Mouse (Mus musculus) spleen, postnatal 36 days (tissue): Measurements from ENCODE around the gene Btbd2.

Experiments
- DNase-seq, 2 experiments: peaks; one replicate each; pipeline ENCODE4 v3.0.0; 2022; ENCODE audit warnings: low spot score in 2 of 2, mixed read lengths in 1 of 2

Gene Btbd2

GRCm38 (mm10) chr10:80656863-80657623, at the start of gene Btbd2:
Gene Btbd2, minus strand, starts transcription at chr10:80657071.
- DNase-seq, result peak in 1 of 2 experiments; percentile 52

- DNase-seq, result no peak
These were observed 48.6 kb upstream of the Btbd2 start for GRCm38 (mm10) chr10:80705479-80705878.

GRCm38 (mm10) chr10:80705033-80705432, 48.2 kb upstream of the Btbd2 start:
- no peak for DNase-seq

GRCm38 (mm10) chr10:80704418-80704817, 47.5 kb upstream of the Btbd2 start:
- DNase-seq, result no peak

- DNase-seq, result no peak
These were observed 46.8 kb upstream of the Btbd2 start for GRCm38 (mm10) chr10:80703643-80704042.

GRCm38 (mm10) chr10:80702536-80703390, 45.9 kb upstream of the Btbd2 start:
- peak; percentile 95 to 96 for DNase-seq

- peak; percentile 100 for DNase-seq
These were observed 45.1 kb upstream of the Btbd2 start, which contains the start of the genes Mob3a and Izumo4 for GRCm38 (mm10) chr10:80701721-80702535. Gene Mob3a, minus strand, starts transcription at chr10:80701977. Gene Izumo4, plus strand, starts transcription at chr10:80702184.

- DNase-seq, result peak; percentile 81
These were observed 43.9 kb upstream of the Btbd2 start for GRCm38 (mm10) chr10:80700732-80701131.

GRCm38 (mm10) chr10:80700038-80700504, 43.2 kb upstream of the Btbd2 start:
- DNase-seq, result no peak

GRCm38 (mm10) chr10:80698605-80699004, 41.7 kb upstream of the Btbd2 start:
- DNase-seq, result peak in 1 of 2 experiments; percentile 59

- peak in 1 of 2 experiments; percentile 55 for DNase-seq
These were observed 40.9 kb upstream of the Btbd2 start for GRCm38 (mm10) chr10:80697812-80698211.

- no peak for DNase-seq
These were observed 40.5 kb upstream of the Btbd2 start for GRCm38 (mm10) chr10:80697393-80697787.

GRCm38 (mm10) chr10:80696502-80697392, 39.9 kb upstream of the Btbd2 start:
- DNase-seq, result no peak

- DNase-seq, result peak; percentile 74 to 76
These were observed 39.1 kb upstream of the Btbd2 start for GRCm38 (mm10) chr10:80695801-80696501.

- DNase-seq, result peak; percentile 96
These were observed 38.3 kb upstream of the Btbd2 start for GRCm38 (mm10) chr10:80695186-80695585.

GRCm38 (mm10) chr10:80694159-80694938, 37.5 kb upstream of the Btbd2 start:
- DNase-seq, result no peak

- no peak for DNase-seq
These were observed 36.7 kb upstream of the Btbd2 start for GRCm38 (mm10) chr10:80693401-80694045.
